Mouse (Mus musculus) adrenal gland, postnatal 0 days (tissue): ENCODE data around the gene Oaz2. TPM values are rescaled to one million over a fixed set of nuclear protein-coding genes. Genes with fewer than 3 reads are reported as not detected.

Experiments used
- polyA plus RNA-seq: library from polyadenylated mRNA; unstranded; fragments of >200 nt; fragmentation: Nextera tagmentation; extraction: Ambion mirVana; gene quantifications from 2 replicates; pipeline ENCODE4 v1.2.1, GENCODE M21; 2015

The Oaz2 gene
- 278 and 284 TPM in 2 replicates for polyA plus RNA-seq

DNA sequence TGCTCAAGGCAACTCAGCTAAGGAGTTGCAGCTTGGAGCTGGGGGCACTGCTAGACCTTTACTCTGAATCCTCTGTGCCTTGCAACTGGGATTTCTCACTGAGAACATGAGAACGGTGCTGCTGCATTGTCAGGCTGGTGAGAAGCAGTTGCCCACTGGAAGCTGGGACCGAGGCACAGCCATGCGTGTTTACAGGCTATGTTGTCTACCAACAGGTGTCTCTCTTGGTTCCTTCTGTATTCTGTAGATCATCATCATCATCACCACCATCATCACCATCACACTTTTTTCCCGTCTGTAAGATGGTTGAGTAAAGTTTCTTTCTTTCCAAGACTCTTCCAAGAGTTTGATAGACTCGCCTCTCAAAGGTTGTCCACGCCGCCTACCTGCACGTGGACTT lies at the start of gene Oaz2:
Gene Oaz2, plus strand, starts transcription at position 301 of the 400 bp plus-strand sequence.

DNA sequence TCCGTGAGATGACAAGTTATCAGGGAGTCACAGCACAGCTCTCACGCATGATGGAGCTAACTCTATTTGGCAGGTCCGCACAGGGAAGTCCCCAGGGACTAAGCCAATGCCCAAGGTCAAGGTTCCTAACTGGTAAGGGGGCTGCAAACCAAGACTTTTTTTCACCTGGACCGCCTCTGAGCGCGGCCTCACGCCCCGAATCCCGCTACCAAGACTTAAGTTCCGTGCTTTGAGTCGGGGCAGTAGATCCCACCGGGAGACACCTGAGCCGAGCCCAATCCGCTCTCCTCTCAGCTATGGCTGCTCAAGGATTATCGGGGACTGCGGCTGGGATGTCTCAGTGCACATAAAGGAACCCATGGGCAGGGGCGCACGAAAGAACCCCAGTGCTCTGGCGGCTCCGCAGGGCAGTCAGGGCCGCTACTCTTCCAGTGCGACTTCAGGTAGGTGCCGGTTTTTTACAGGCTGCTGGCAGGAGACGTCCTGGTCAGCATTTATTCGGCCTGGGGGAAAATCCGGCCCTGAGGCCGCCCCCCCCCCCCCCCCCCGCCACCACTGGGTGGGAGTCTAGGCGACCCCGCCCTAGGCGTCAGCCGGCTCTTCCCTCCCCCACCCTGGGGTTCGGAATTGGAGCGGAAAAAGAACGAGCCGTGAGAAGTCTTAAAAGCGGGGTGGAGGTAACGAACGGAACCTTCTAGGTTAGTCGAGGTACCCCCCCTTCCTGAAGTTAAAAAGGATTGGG lies 38.6 kb upstream of the Oaz2 start, which contains the start of gene Rbpms2:
Gene Rbpms2, plus strand, starts transcription at position 624 of the 742 bp plus-strand sequence.

Other genes starting within 250 kb of the Oaz2 start
- gene Slc51b, start 245.0 kb upstream of the Oaz2 start, polyA plus RNA-seq: 1.3 TPM in 1 of 2 replicates, not detected in the other
- 11.7 and 17.8 TPM in 2 replicates for gene Mtfmt, start 232.2 kb upstream of the Oaz2 start, polyA plus RNA-seq
- gene Spg21, start 207.1 kb upstream of the Oaz2 start, polyA plus RNA-seq: 85.8 and 102 TPM in 2 replicates
- gene Ankdd1a, start 147.8 kb upstream of the Oaz2 start, polyA plus RNA-seq: 0.10 TPM in 1 of 2 replicates, not detected in the other
- gene Plekho2, start 88.0 kb upstream of the Oaz2 start, polyA plus RNA-seq: 21.8 and 32.3 TPM in 2 replicates
- 1.6 and 2.4 TPM in 2 replicates for gene Pif1, start 80.8 kb upstream of the Oaz2 start, polyA plus RNA-seq
- 17.9 and 26.3 TPM in 2 replicates for gene Rbpms2, start 38.4 kb upstream of the Oaz2 start, polyA plus RNA-seq
- 5.1 and 5.5 TPM in 2 replicates for gene Zfp609, start 159.6 kb downstream of the Oaz2 start, polyA plus RNA-seq
- 43.7 and 47.2 TPM in 2 replicates for gene Pclaf, start 222.2 kb downstream of the Oaz2 start, polyA plus RNA-seq
- 21.3 and 27.4 TPM in 2 replicates for gene Trip4, start 240.8 kb downstream of the Oaz2 start, polyA plus RNA-seq
- gene Csnk1g1, start 240.9 kb downstream of the Oaz2 start, polyA plus RNA-seq: 6.3 and 8.7 TPM in 2 replicates